Mouse (Mus musculus) E14TG2a.4 (cell line): ENCODE results near the gene Palm3.
"Not testable (repeated sequence)": the region's sequence is repeated elsewhere in the genome, so short reads cannot be mapped to it uniquely, and the experiment has no call there.

Source experiments
- H3K27me3 ChIP-seq: 2 replicates; pipeline ENCODE4 v1.6.1; 2014; ENCODE audit warnings: low read length, control low read depth; ENCODE audit not compliant: insufficient read depth
- H3K36me3 ChIP-seq: 2 replicates; pipeline ENCODE4 v1.6.1; 2014; ENCODE audit warnings: low read length, control low read depth; ENCODE audit not compliant: insufficient read depth
- H3K4me1 ChIP-seq: replicated peaks from 2 replicates; pipeline ENCODE4 v1.6.1; 2014; ENCODE audit warnings: low read depth, low read length, control low read depth
- H3K4me3 ChIP-seq: replicated peaks from 2 replicates; pipeline ENCODE4 v1.5.1; 2014; ENCODE audit warnings: mild to moderate bottlenecking, low read length
- H3K9me3 ChIP-seq: 2 replicates; pipeline ENCODE4 v1.6.1; 2014; ENCODE audit warnings: low read length, control low read depth
- CTCF ChIP-seq: conservative IDR thresholded peaks from 2 replicates; pipeline ENCODE4 v1.5.1; 2014; ENCODE audit warnings: low read length
- NANOG ChIP-seq: IDR thresholded peaks from 2 replicates; pipeline ENCODE4 v1.6.1; 2014; ENCODE audit warnings: borderline replicate concordance, low read length, mixed read lengths
- POU5F1 ChIP-seq: IDR thresholded peaks from 2 replicates; pipeline ENCODE4 v1.6.1; 2014; ENCODE audit warnings: low read length, borderline replicate concordance

Gene Palm3

GRCm38 (mm10) chr8:83978200-83978599, 43.1 kb upstream of the Palm3 start:
- peaks cover 33% of the 10 kb centered on the region for H3K4me1 ChIP-seq
- no peaks in the 10 kb centered on the region for H3K27me3 ChIP-seq
- no peak overlapping the region for H3K4me3 ChIP-seq
- no peaks in the 10 kb centered on the region for H3K9me3 ChIP-seq
- H3K36me3 ChIP-seq = peaks cover 34% of the 10 kb centered on the region
- TF ChIP-seq CTCF (no peak), NANOG (no peak), POU5F1 (no peak)

- no peaks in the 10 kb centered on the region for H3K9me3 ChIP-seq
Measured at GRCm38 (mm10) chr8:83980250-83980649, 41.0 kb upstream of the Palm3 start.

DNA sequence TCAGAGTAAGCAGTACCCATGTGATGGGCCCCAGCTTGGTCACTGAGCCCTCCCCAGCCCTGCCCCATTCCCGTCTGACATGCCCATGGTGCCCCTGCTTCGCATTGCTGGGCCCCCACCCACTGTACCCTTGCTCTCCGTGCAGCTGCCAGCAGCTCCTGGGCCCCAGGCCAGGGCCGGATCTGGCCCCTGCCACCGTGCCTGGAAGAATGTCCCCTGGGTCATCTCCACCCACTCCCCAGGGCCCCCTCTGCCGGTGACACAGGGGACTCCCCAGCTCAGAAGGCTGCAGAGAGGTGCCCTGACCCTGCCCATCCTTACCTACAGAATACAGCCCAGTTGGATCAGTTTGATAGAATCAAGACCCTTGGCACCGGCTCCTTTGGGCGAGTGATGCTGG, 40.4 kb upstream of the Palm3 start:
- Histone ChIP-seq H3K4me3 (no peak overlapping the region), H3K4me1 (peaks cover 17% of the 10 kb centered on the region), H3K36me3 (peaks cover 54% of the 10 kb centered on the region), H3K27me3 (no peaks in the 10 kb centered on the region), H3K9me3 (no peaks in the 10 kb centered on the region)
- TF ChIP-seq POU5F1 (no peak), NANOG (no peak), CTCF (no peak)

More at GRCm38 (mm10) chr8:83980250-83980649, 41.0 kb upstream of the Palm3 start:
- TF ChIP-seq CTCF = no peak
- no peak overlapping the region for H3K4me3 ChIP-seq
- no peaks in the 10 kb centered on the region for H3K27me3 ChIP-seq
- peaks cover 17% of the 10 kb centered on the region for H3K4me1 ChIP-seq
- H3K36me3 ChIP-seq = peaks cover 51% of the 10 kb centered on the region

GRCm38 (mm10) chr8:83981533-83981932, 39.7 kb upstream of the Palm3 start:
- Histone ChIP-seq H3K4me1 (peaks cover 17% of the 10 kb centered on the region), H3K36me3 (peaks cover 61% of the 10 kb centered on the region), H3K4me3 (no peak overlapping the region), H3K27me3 (no peaks in the 10 kb centered on the region), H3K9me3 (no peaks in the 10 kb centered on the region)
- no peak for TF ChIP-seq CTCF
- no peak for TF ChIP-seq NANOG
- no peak for TF ChIP-seq POU5F1

DNA sequence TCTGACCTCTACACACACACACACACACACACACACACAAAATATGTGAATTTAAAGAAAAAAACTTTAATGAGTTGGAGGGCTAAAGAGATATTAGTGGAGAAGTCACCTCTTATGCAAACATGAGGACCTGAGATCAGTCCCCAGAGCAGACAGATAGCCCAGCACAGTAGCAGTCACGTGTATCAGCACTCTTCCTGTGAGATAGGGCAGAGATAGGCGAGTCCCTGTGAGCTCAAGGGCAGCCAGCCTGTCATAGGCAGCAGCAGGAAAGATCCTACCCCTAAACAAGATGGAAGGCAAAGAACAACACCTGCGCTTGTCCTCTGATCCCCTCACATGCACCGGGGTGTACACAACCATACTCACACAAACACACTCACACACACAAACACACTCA, 38.8 kb upstream of the Palm3 start:
- Histone ChIP-seq H3K4me3 (no peak overlapping the region), H3K9me3 (no peaks in the 10 kb centered on the region), H3K27me3 (no peaks in the 10 kb centered on the region), H3K4me1 (peaks cover 10% of the 10 kb centered on the region), H3K36me3 (peaks cover 68% of the 10 kb centered on the region)
- TF ChIP-seq CTCF (no peak), POU5F1 (no peak), NANOG (no peak)

DNA sequence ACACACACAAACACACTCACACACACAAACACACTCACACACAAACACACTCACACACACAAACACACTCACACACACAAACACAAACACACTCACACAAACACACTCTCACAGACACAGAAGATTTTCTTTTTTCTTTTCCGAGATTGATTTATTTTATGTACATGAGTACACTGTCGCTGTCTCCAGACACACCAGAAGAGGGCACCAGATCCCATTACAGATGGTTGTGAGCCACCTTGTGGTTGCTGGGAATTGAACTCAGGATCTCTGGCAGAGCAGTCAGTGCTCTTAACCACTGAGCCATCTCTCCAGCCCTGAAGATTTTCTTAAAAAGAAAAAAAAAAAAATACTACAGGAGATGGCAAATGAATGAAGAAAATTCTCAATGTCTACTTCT, 38.0 kb upstream of the Palm3 start:
- peak; percentile 20 for TF ChIP-seq CTCF
- H3K4me1 ChIP-seq, H3K27me3 ChIP-seq, H3K9me3 ChIP-seq, H3K4me3 ChIP-seq: not testable (repeated sequence)
- peaks cover 76% of the 10 kb centered on the region for H3K36me3 ChIP-seq

DNA sequence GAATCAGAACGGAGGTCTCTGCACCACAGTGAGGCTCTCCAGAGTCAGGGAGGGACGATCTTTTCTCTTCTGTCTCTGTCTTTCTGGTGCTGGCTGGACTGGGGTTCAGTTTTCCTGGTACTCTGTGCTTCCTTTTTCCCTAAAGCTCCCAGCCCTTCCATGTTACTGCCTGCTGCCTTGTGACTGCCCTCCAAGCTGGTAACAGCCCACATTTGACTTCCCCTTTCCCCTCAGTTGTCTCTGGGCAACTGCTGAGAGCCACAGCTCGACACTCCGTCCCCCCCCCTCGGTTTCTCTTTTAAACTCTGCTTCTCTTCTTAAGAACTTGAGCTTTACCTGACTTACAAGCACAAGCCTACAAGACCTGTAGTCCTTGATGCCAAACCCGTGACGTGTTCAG, 32.0 kb upstream of the Palm3 start:
- no peak overlapping the region for H3K4me3 ChIP-seq

DNA sequence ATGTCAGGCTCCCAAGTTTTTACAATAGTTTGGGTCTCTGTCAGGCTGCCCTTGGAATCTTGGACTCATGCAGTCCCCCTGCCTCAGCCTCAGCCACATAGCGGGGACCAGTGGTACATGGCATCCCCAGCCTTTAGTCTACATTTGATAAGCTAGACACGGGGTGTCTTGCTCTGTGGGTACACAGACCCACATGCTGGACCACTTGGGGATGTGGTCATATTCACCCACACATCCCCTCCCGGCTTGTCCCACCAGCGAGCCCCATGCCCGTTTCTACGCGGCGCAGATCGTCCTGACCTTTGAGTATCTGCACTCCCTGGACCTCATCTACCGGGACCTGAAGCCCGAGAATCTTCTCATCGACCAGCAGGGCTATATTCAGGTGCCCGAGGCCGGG, 31.1 kb upstream of the Palm3 start:
- Histone ChIP-seq H3K4me3 (no peak overlapping the region), H3K4me1 (peaks cover 18% of the 10 kb centered on the region), H3K36me3 (peaks cover 71% of the 10 kb centered on the region), H3K27me3 (peaks cover 6% of the 10 kb centered on the region), H3K9me3 (no peaks in the 10 kb centered on the region)
- TF ChIP-seq CTCF (no peak), NANOG (no peak), POU5F1 (no peak)

More for the DNA sequence above, 32.0 kb upstream of the Palm3 start:
- H3K36me3 ChIP-seq = peaks cover 71% of the 10 kb centered on the region
- peaks cover 18% of the 10 kb centered on the region for H3K4me1 ChIP-seq
- H3K27me3 ChIP-seq = 0 out of 2 replicates have a peak, but pooled peaks cover under 1% of the 10 kb centered on the region
- no peaks in the 10 kb centered on the region for H3K9me3 ChIP-seq
- TF ChIP-seq CTCF (no peak), NANOG (no peak), POU5F1 (no peak)

DNA sequence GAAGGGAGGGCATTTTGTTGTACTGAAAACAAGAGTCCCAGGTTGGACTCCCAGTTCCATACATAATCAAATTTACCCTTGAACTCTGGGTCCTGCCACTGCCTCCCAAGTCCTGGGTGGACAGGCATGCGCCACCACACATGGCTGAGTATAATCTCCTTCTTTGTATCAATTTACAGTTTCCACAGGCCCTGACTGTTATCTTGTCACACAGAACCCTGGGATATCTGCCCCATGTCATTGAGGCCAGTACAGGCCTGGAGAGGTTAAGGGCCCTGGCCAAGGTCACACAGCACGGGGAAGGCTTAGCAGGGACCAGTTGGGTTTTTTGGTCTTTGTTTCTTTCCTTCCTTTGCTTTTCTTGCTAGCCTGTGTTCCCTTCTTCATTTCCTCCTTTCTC, 28.8 kb upstream of the Palm3 start:
- TF ChIP-seq POU5F1 (no peak), NANOG (no peak), CTCF (no peak)
- peaks cover 53% of the 10 kb centered on the region for H3K36me3 ChIP-seq
- no peak overlapping the region for H3K4me3 ChIP-seq
- no peaks in the 10 kb centered on the region for H3K9me3 ChIP-seq
- peaks cover 20% of the 10 kb centered on the region for H3K27me3 ChIP-seq
- peaks cover 29% of the 10 kb centered on the region for H3K4me1 ChIP-seq
